Mouse (Mus musculus): Measurements from ENCODE around the gene Dnmbp. TPM values are rescaled to one million over a fixed set of nuclear protein-coding genes. Genes with fewer than 3 reads are reported as not detected.

Dnmbp gene
- total and polyA plus RNA-seq, 3 experiments = 5.4 to 9.4 TPM; not detected in 1

GRCm38 (mm10) chr19:43938355-43938754 lies 1.6 kb downstream of the Dnmbp start:
- H3K79me2 ChIP-seq (ENCODE audit: control insufficient read depth, insufficient read depth, low read length, poor library complexity) = no peaks in the 10 kb centered on the region; the same call in 1 of the 2 replicates
- no peaks in the 10 kb centered on the region for H3K9me3 ChIP-seq (replicated peaks; ENCODE audit: insufficient read depth, low read length)
- peaks cover 3 to 14% of the 10 kb centered on the region in 2 experiments; a peak in 3 of 4 replicates for H3K4me1 ChIP-seq (ENCODE audit: control insufficient read depth in 1 of 2, insufficient read depth in 2 of 2, low read length in 2 of 2)
- no peak for DNase-seq (ENCODE audit: low read depth, low spot score)
- TF ChIP-seq MXI1 (IDR thresholded peaks at IDR 0.05; ENCODE audit: low read depth, low read length) = no peak
- TF ChIP-seq ZKSCAN1 (IDR thresholded peaks at IDR 0.05; ENCODE audit: low read depth, low read length) = no peak
- no peak for TF ChIP-seq MEF2A (IDR thresholded peaks at IDR 0.05; ENCODE audit: extremely low read depth, insufficient replicate concordance, low read depth, low read length, poor library complexity, severe bottlenecking)
- no peak for TF ChIP-seq ZMIZ1 (IDR thresholded peaks at IDR 0.05; ENCODE audit: low read depth, low read length)
- TF ChIP-seq GABPA (IDR thresholded peaks at IDR 0.05; ENCODE audit: low read depth, low read length) = no peak
- no peak for TF ChIP-seq POLR2AphosphoS2 (IDR thresholded peaks at IDR 0.05; ENCODE audit: low read length)
- no peak for TF ChIP-seq NELFE (IDR thresholded peaks at IDR 0.05; ENCODE audit: low read depth, low read length)
- TF ChIP-seq ETS1 (IDR thresholded peaks at IDR 0.05; ENCODE audit: low read depth, low read length) = no peak
- TF ChIP-seq SMC3 (IDR thresholded peaks at IDR 0.05; ENCODE audit: low read depth, low read length) = no peak
- TF ChIP-seq GATA1 (IDR thresholded peaks at IDR 0.05; ENCODE audit: low read depth, low read length) = no peak
- TF ChIP-seq MAX (IDR thresholded peaks at IDR 0.05; ENCODE audit: low read length) = no peak
- TF ChIP-seq RCOR1 (IDR thresholded peaks at IDR 0.05; ENCODE audit: low read depth, low read length) = no peak
- no peak for TF ChIP-seq EP300 (IDR thresholded peaks at IDR 0.05; ENCODE audit: low read depth in 1 of 2, low read length in 2 of 2)
- no peak for TF ChIP-seq HCFC1 (IDR thresholded peaks at IDR 0.05; ENCODE audit: low read depth, low read length)
- no peak for TF ChIP-seq MYC (IDR thresholded peaks at IDR 0.05; ENCODE audit: low read depth, low read length)
- no peak for TF ChIP-seq SIN3A (IDR thresholded peaks at IDR 0.05; ENCODE audit: low read length)
- TF ChIP-seq POLR2AphosphoS5 (IDR thresholded peaks at IDR 0.05; ENCODE audit: borderline replicate concordance, low read depth, low read length) = no peak
- no peak for TF ChIP-seq UBTF (IDR thresholded peaks at IDR 0.05; ENCODE audit: borderline replicate concordance, insufficient read depth, low read depth, low read length)
- TF ChIP-seq MAZ (IDR thresholded peaks at IDR 0.05; ENCODE audit: low read depth, low read length) = no peak
- TF ChIP-seq CTCF (IDR thresholded peaks at IDR 0.05 in 2 of 3, conservative IDR thresholded peaks at IDR 0.05 in 1 of 3; ENCODE audit: control insufficient read depth in 1 of 3, insufficient read depth in 1 of 3, low read depth in 2 of 3, low read length in 3 of 3, poor library complexity in 1 of 3, severe bottlenecking in 1 of 3) = no peak
- H3K27me3 ChIP-seq (ENCODE audit: control insufficient read depth in 1 of 2, insufficient read depth in 2 of 2, low read length in 2 of 2) = no peaks in the 10 kb centered on the region
- H3K9ac ChIP-seq (ENCODE audit: control insufficient read depth, low read depth, low read length, poor library complexity, severe bottlenecking) = no peak overlapping the region
- H3K27ac ChIP-seq (ENCODE audit: control insufficient read depth, low read depth, low read length) = no peak overlapping the region
- H3K36me3 ChIP-seq (ENCODE audit: control insufficient read depth in 1 of 2, insufficient read depth in 2 of 2, low read length in 2 of 2) = peaks cover 0 to 8% of the 10 kb centered on the region in 2 experiments; a peak in 2 of 4 replicates
- no peak overlapping the region for H3K4me3 ChIP-seq (ENCODE audit: control insufficient read depth in 1 of 2, insufficient read depth in 1 of 2, low read depth in 2 of 2, low read length in 2 of 2)

DNA sequence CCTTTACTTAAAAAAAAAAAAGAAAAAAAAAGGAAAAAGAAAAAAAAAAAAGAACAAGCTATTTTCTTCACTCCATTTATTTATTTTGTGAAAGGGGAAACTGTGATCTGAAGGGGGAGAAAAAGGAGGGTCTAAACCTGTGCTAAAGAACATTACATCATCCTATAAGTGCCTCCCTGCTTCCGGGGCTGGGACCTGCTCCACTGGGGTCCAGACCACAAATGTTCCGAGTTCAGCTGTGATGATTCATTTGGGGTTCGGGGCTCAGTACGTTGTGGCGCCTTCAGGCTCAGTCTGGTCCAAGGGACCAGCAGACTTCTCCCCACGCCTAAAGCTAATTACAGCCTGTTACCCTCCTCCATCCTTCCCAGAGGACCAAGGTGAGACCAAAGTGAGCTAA lies 9.1 kb downstream of the Dnmbp start:
- Histone ChIP-seq H3K9ac (ENCODE audit: control insufficient read depth, low read depth, low read length, poor library complexity, severe bottlenecking) (no peak overlapping the region), H3K4me3 (ENCODE audit: control insufficient read depth in 1 of 2, insufficient read depth in 1 of 2, low read depth in 2 of 2, low read length in 2 of 2) (no peak overlapping the region), H3K9me3 (replicated peaks; ENCODE audit: insufficient read depth, low read length) (no peaks in the 10 kb centered on the region), H3K79me2 (ENCODE audit: control insufficient read depth, insufficient read depth, low read length, poor library complexity) (no peaks in the 10 kb centered on the region), H3K4me1 (ENCODE audit: control insufficient read depth in 1 of 2, insufficient read depth in 2 of 2, low read length in 2 of 2) (peaks cover under 1 to 2% of the 10 kb centered on the region in 2 experiments; a peak in 1 of 4 replicates), H3K36me3 (ENCODE audit: control insufficient read depth in 1 of 2, insufficient read depth in 2 of 2, low read length in 2 of 2) (peaks cover 0 to 2% of the 10 kb centered on the region in 2 experiments; a peak in 1 of 4 replicates), H3K27ac (ENCODE audit: control insufficient read depth, low read depth, low read length) (no peak overlapping the region), H3K27me3 (ENCODE audit: control insufficient read depth in 1 of 2, insufficient read depth in 2 of 2, low read length in 2 of 2) (no peaks in the 10 kb centered on the region)
- no peak for DNase-seq (ENCODE audit: low read depth, low spot score)
- no peak for TF ChIP-seq ELF1 (IDR thresholded peaks at IDR 0.05; ENCODE audit: low read depth, low read length)
- TF ChIP-seq ZKSCAN1 (IDR thresholded peaks at IDR 0.05; ENCODE audit: low read depth, low read length) = no peak
- no peak for TF ChIP-seq SMC3 (IDR thresholded peaks at IDR 0.05; ENCODE audit: low read depth, low read length)
- no peak for TF ChIP-seq JUND (IDR thresholded peaks at IDR 0.05; ENCODE audit: low read depth, low read length)
- no peak for TF ChIP-seq NRF1 (IDR thresholded peaks at IDR 0.05; ENCODE audit: insufficient read depth, low read depth, low read length, poor library complexity, severe bottlenecking)

Data from MEL (cell line).